Mouse (Mus musculus) A20 (cell line): ENCODE measurements around the gene Elovl4.

Experiments
- DNase-seq: peaks from one replicate; pipeline ENCODE4 v3.0.0-alpha.2; 2011; ENCODE audit warnings: low read depth, low spot score

Elovl4 gene

GRCm38 (mm10) chr9:83805977-83806815 is at the start of gene Elovl4:
TSS of gene Elovl4 (minus strand) at chr9:83806277.
- peak; percentile 88 for DNase-seq

DNA sequence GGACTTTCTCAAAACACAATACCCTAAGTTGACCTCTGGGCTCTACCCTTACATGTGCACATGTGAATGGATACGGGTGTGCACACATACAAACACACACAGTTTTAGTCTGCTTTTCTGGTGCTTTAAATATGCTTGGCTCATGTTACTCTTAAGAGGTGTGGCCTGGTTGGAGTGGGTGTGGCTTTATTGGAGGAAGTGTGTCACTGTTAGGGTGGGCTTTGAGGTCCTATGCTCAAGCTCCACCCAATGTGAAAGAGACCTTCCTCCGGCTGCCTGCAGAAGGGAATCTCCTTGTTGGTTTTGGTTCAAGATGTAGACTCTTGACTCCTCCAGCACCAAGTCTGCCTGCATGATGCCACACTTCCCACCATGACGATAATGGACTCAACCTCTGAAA is 46.4 kb upstream of the Elovl4 start:
- DNase-seq: no peak

DNA sequence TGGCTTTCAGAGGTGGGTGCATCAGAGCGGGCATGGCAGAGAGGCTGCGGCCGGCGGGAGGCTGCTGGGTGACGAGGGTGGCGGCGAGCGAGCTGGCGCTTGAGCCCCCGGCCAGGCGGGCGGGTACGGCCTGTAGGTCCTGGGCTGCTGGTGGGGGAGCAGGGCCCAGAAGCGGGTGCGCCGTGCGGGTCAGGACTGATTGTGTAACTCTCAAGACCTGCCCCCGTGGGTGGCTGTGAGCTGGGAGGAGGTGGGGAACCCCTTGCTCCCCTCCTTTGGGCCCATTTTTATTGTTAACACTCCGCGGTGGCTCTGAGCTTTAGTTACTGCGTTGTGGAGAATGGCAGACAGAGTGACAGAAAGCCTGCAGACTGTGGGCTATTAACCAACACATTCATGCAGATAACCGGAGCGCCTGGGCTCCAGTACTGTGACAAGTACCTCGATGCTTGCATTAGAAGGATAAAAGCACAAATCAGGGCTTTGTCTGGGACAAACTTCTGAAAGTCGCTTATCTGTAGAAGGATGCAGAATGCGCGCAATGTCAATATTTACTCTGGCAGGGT is 28.8 kb upstream of the Elovl4 start:
- no peak for DNase-seq

DNA sequence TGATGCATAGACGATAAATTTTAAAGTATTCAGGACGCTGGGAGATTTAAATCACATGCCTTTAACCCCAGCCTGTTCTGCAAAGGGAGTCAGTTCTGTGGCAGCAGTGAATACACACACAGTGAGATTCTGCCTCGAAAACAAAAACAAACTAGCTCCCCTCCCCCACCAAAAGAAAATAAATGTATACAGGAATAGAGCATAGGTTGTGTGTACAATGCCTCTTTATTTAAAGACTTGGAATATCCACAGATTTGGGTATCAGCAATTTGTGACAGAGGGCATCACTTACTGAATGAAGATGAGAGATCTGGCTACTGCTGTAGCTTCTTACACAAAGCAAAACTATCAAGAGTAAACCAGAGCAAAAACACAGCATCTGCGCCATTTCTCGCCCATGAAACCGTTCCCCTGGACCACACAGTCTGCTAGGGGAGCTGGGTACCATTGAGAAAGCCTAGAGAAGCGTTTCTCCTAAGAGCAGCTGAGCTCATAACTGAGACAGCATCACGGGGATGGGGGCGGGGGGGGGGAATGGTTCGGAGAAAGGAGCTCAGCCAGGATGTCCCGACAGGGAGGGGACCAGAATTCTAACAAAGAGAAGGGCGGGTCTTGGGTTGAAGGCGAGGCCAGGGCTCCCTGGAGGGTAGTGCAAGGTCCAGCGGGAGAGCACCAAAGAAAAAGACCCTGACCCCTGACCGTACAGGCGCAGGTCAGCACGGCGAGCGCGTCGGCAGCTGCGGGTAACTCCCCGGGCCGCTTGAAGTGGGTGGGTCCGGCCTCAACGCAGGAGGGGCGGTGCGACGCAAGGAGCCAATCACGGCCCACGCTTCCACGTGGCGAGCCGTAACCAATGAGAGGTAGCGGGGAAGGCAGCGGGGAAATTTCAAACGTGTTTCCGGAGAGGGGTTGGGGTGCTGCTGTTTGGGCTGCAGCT is 28.0 kb upstream of the Elovl4 start, which contains the start of gene Ttk:
Gene Ttk (plus strand): TSS at position 879 of the 937 bp plus-strand sequence.
- DNase-seq: peak; percentile 97

DNA sequence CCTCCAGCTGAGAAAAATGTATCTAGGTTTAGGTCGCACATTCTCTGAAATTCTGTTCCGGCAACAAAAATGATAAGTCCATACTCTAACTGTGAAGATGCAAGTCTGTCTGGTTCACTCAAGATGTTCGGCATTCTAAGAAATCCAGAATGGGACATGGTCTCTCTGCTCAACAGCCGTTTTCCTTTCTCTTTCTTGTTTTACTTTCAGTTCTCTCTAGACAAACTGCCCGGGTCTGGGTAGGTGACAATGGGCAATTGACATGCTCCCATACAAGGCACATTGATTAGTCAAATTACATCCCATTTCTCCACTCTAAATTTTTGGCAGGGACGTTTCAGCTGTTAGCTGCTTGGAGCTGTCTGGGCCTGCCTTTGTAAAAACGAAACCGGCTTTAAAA is 25.1 kb upstream of the Elovl4 start:
- DNase-seq: peak; percentile 80

DNA sequence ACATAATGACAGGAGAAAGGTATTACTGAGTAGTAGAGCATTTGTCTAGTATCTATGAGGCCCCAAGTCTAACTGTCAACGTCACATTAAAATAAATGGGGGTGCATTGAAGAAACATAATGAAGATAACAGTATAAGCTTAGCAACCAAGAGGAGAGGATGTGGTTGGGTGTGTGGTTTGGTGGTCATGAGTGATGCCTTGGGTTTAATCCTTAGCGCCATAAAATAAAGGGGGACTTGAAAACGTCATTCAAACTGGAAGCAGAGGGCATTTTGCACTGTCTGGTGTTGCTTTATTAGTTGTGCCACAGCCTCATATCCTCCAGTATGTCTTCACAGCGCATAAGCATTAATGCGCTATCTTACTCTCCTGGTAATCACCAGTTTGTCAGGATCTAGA is 23.8 kb upstream of the Elovl4 start:
- no peak for DNase-seq

DNA sequence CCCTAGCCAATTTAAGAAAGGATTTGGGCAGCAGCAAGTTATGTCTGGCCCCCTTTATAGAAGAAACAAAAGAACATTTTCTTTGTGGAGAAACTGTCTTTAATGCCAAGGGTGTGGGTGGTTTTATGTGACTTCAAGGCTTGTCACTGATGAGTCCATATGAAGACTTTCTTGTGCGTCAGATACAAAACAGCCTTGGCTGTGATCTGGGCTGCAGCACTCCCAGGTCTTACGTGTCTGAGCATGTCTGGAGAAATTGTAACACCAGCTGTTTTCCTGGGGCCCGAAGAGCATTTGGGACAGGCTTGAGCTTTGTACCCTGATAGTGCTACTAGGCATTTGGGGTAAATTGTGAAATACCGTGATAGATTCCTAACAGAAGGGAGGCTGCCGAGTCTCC is 16.8 kb upstream of the Elovl4 start:
- DNase-seq: no peak

GRCm38 (mm10) chr9:83820976-83821375 is 14.9 kb upstream of the Elovl4 start:
- no peak for DNase-seq

GRCm38 (mm10) chr9:83819188-83819587 is 13.1 kb upstream of the Elovl4 start:
- DNase-seq: no peak

DNA sequence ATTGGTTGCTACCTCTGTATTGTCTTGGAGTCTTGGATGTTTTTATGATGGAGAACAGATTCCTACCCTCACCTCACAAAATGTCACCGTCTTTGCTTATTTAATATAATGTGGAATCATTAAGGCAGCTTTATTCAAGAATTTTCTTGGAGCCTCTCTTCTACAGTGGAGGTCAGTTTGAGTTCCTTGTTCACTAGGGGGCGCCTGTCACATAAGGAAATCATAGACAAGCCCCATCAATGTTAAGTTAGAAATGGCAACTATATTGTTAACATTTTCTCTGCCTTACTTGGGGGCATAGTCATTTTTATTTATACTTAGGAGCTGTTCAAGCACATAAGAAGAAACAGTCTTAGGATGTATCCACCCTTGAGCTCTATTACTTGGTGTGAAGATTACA is 1.5 kb upstream of the Elovl4 start:
- DNase-seq: peak; percentile 86

- DNase-seq: no peak
Observed at GRCm38 (mm10) chr9:83805164-83805976, 707 bp downstream of the Elovl4 start.

GRCm38 (mm10) chr9:83804341-83804740 is 1.7 kb downstream of the Elovl4 start:
- no peak for DNase-seq

DNA sequence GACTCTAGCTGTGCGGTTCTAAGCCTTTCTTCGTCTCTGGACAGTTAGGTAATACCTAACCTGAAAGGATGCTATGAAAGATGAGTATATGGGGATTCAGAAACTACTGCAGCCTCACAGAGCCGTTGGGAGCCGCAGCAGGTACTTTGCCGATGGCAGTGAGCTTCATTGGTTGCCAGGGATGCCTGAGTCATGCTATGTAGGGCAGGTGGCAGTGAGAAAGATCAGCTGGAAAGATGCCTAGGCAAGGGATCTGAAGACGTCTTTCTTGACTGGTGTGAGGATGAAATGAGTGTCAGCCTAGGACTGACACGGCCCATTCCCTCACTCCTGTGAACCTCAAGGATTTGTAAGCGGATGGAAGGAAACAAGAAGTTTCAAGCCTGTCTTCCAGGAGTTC is 8.2 kb downstream of the Elovl4 start:
- no peak for DNase-seq

DNA sequence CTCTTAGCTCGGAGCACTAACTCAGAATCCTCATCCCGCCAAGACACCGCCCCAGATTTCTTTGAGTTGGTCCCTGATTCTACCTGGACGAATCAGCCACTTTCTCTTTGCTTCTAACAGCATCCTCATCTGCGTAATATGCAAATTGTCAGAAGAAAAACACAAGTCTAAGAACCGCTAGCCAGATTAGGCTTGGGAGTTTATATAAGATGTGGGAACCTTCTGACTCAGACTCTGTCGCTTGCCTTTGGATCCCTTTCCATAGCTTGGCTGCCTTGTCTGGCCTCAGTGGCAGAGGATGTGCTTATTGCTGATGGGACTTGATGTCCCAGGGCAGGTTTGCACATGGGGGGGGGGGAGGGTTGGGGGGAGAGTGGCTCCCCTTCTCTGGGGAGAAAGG is 9.2 kb downstream of the Elovl4 start:
- no peak for DNase-seq

- no peak for DNase-seq
Observed at GRCm38 (mm10) chr9:83789326-83789725, 16.8 kb downstream of the Elovl4 start.

DNA sequence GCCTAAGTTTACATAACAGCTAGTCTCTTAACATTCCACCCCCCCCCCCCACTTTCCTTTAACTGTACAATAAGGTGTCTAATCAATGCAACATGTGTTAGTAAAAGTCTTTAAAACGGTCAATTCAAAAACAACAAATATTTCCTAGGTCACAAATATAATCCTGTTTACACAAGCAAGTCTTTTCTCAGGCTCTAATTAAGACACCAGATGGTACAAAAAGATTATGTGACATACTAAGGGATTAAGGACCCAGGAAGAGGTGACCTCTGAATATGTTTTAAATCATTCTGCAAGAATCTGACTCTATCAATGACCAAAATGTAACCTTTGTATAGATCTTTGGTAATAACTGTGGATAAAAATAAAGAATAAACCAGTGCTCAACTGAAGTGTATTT is 20.6 kb downstream of the Elovl4 start:
- no peak for DNase-seq

DNA sequence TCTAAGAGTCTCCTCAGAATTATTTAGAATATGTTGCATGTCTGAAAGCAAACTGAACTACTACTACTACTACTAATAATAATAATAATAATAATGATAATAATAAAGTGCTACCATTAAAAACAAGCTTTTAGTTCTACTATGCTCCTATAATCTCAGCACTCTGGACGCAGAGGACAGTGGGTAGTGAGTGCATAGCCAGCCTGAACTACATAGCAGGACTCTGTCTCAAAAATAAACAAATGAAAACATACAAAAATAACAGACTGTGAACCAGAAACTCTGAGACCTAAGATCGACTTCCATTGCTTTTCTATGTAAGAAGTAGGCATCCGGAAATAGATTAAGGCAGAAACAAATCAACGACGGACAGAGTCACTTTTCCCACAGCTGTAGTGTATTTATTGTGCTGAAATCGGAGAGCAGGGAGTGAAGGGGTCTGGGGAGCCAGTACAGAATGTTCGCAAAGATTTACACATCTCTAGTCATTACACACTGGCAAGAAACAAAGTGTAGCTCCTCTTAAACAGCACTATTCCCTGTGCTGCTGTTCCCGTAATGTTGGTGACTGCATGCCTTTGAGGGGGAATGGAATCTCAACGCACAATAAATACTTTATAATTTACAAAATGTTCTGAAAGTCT is 27.6 kb downstream of the Elovl4 start:
- DNase-seq: no peak

DNA sequence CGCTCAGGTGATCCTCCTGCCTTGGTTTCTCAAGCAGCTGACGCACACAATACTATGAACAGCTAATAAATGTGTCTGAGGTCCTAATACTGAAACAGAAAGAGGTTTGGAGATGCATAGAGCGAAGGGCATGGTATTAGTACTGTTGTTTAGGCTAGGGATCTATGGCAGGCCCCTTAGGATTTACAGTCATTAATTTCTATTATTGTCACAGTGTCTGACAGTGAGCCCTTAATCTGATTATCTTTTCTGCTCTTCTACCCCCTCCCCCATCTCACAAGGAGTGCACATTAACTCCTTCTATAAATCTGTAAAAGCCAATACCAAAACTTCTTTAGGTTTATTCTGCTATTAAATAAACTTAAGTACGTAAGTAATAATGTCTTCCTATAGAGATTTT is 44.8 kb downstream of the Elovl4 start:
- DNase-seq: no peak

- DNase-seq: no peak
Observed at GRCm38 (mm10) chr9:83731877-83732276, 74.2 kb downstream of the Elovl4 start.

- no peak for DNase-seq
Observed at GRCm38 (mm10) chr9:83730836-83731235, 75.2 kb downstream of the Elovl4 start.
